Mouse (Mus musculus): ENCODE measurements at regions not wholly inside any gene's neighbourhood (a gene's known extent, or its start where the extent isn't known, plus 50 kb on each side); places are given as distances from the start of the nearest gene placed in this dataset.

GRCm38 (mm10) chr4:56084205-56084604, 551.9 kb upstream of the Klf4 start:
- no peak for ATAC-seq (ENCODE audit: insufficient number of reproducible peaks, low FRiP score, low TSS enrichment, low read depth)

GRCm38 (mm10) chr4:56082411-56082810, 550.1 kb upstream of the Klf4 start:
- H3K9ac ChIP-seq (ENCODE audit: low read length): no peak overlapping the region
- WGBS: 79% methylated on average over 5 of the region's 5 CpGs
- ATAC-seq (ENCODE audit: insufficient number of reproducible peaks, low FRiP score, low TSS enrichment, low read depth) (no peak), DNase-seq (ENCODE audit: low spot score) (no peak)
- no peaks in the 10 kb centered on the region for H3K4me1 ChIP-seq (ENCODE audit: control insufficient read depth, insufficient read depth, low read length)
- H3K27ac ChIP-seq (replicated peaks; ENCODE audit: low read depth, low read length): no peak overlapping the region
- H3K4me2 ChIP-seq (ENCODE audit: low read depth, severe bottlenecking): no peak overlapping the region
- no peaks in the 10 kb centered on the region for H3K27me3 ChIP-seq (ENCODE audit: control insufficient read depth, insufficient read depth, low read length)
- no peaks in the 10 kb centered on the region for H3K9me3 ChIP-seq (ENCODE audit: control insufficient read depth, low read length)
- H3K4me3 ChIP-seq (ENCODE audit: low read depth, low read length): no peak overlapping the region
- no peaks in the 10 kb centered on the region for H3K36me3 ChIP-seq (ENCODE audit: control insufficient read depth, insufficient read depth, low read length)

More at GRCm38 (mm10) chr4:56084205-56084604, 551.9 kb upstream of the Klf4 start:
- Histone ChIP-seq H3K9me3 (ENCODE audit: control insufficient read depth, low read length) (no peaks in the 10 kb centered on the region), H3K9ac (ENCODE audit: low read length) (no peak overlapping the region), H3K4me2 (ENCODE audit: low read depth, severe bottlenecking) (no peak overlapping the region), H3K4me1 (ENCODE audit: control insufficient read depth, insufficient read depth, low read length) (no peaks in the 10 kb centered on the region), H3K27ac (replicated peaks; ENCODE audit: low read depth, low read length) (no peak overlapping the region), H3K36me3 (ENCODE audit: control insufficient read depth, insufficient read depth, low read length) (no peaks in the 10 kb centered on the region), H3K4me3 (ENCODE audit: low read depth, low read length) (no peak overlapping the region), H3K27me3 (ENCODE audit: control insufficient read depth, insufficient read depth, low read length) (no peaks in the 10 kb centered on the region)
- DNase-seq (ENCODE audit: low spot score): no peak
- WGBS: 83% methylated on average over 1 of the region's 1 CpGs

- DNase-seq (ENCODE audit: low spot score): no peak
- Histone ChIP-seq H3K4me2 (ENCODE audit: low read depth, severe bottlenecking) (no peak overlapping the region), H3K4me3 (ENCODE audit: low read depth, low read length) (no peak overlapping the region), H3K27me3 (ENCODE audit: control insufficient read depth, insufficient read depth, low read length) (no peaks in the 10 kb centered on the region), H3K36me3 (ENCODE audit: control insufficient read depth, insufficient read depth, low read length) (no peaks in the 10 kb centered on the region), H3K4me1 (ENCODE audit: control insufficient read depth, insufficient read depth, low read length) (no peaks in the 10 kb centered on the region), H3K9ac (ENCODE audit: low read length) (no peak overlapping the region), H3K27ac (replicated peaks; ENCODE audit: low read depth, low read length) (no peak overlapping the region), H3K9me3 (ENCODE audit: control insufficient read depth, low read length) (no peaks in the 10 kb centered on the region)
- ATAC-seq (ENCODE audit: insufficient number of reproducible peaks, low FRiP score, low TSS enrichment, low read depth): no peak
- WGBS: 57% methylated on average over 3 of the region's 3 CpGs
These were observed 548.7 kb upstream of the Klf4 start for GRCm38 (mm10) chr4:56080960-56081359.

GRCm38 (mm10) chr4:56070664-56071334, 538.5 kb upstream of the Klf4 start:
- Histone ChIP-seq H3K4me2 (ENCODE audit: low read depth, severe bottlenecking) (no peak overlapping the region), H3K36me3 (ENCODE audit: control insufficient read depth, insufficient read depth, low read length) (no peaks in the 10 kb centered on the region), H3K27me3 (ENCODE audit: control insufficient read depth, insufficient read depth, low read length) (no peaks in the 10 kb centered on the region), H3K27ac (replicated peaks; ENCODE audit: low read depth, low read length) (no peak overlapping the region), H3K4me3 (ENCODE audit: low read depth, low read length) (no peak overlapping the region), H3K4me1 (ENCODE audit: control insufficient read depth, insufficient read depth, low read length) (no peaks in the 10 kb centered on the region), H3K9me3 (ENCODE audit: control insufficient read depth, low read length) (no peaks in the 10 kb centered on the region), H3K9ac (ENCODE audit: low read length) (no peak overlapping the region)
- ATAC-seq (ENCODE audit: insufficient number of reproducible peaks, low FRiP score, low TSS enrichment, low read depth) (no peak), DNase-seq (ENCODE audit: low spot score) (no peak)
- WGBS: 88% methylated on average over 6 of the region's 6 CpGs

- Histone ChIP-seq H3K27ac (replicated peaks; ENCODE audit: low read depth, low read length) (no peak overlapping the region), H3K4me1 (ENCODE audit: control insufficient read depth, insufficient read depth, low read length) (no peaks in the 10 kb centered on the region), H3K4me3 (ENCODE audit: low read depth, low read length) (no peak overlapping the region), H3K36me3 (ENCODE audit: control insufficient read depth, insufficient read depth, low read length) (no peaks in the 10 kb centered on the region), H3K9me3 (ENCODE audit: control insufficient read depth, low read length) (no peaks in the 10 kb centered on the region), H3K4me2 (ENCODE audit: low read depth, severe bottlenecking) (no peak overlapping the region), H3K9ac (ENCODE audit: low read length) (no peak overlapping the region), H3K27me3 (ENCODE audit: control insufficient read depth, insufficient read depth, low read length) (no peaks in the 10 kb centered on the region)
- WGBS: 89% methylated on average over 4 of the region's 4 CpGs
- DNase-seq (ENCODE audit: low spot score): no peak
- ATAC-seq (ENCODE audit: insufficient number of reproducible peaks, low FRiP score, low TSS enrichment, low read depth): no peak
These were observed 536.6 kb upstream of the Klf4 start for GRCm38 (mm10) chr4:56068859-56069258.

- no peaks in the 10 kb centered on the region for H3K27me3 ChIP-seq (ENCODE audit: control insufficient read depth, insufficient read depth, low read length)
- no peak overlapping the region for H3K4me3 ChIP-seq (ENCODE audit: low read depth, low read length)
- no peak overlapping the region for H3K27ac ChIP-seq (replicated peaks; ENCODE audit: low read depth, low read length)
- no peaks in the 10 kb centered on the region for H3K36me3 ChIP-seq (ENCODE audit: control insufficient read depth, insufficient read depth, low read length)
- H3K4me1 ChIP-seq (ENCODE audit: control insufficient read depth, insufficient read depth, low read length): no peaks in the 10 kb centered on the region
- 90% methylated on average over 4 of the region's 4 CpGs for WGBS
- no peak overlapping the region for H3K4me2 ChIP-seq (ENCODE audit: low read depth, severe bottlenecking)
- ATAC-seq (ENCODE audit: insufficient number of reproducible peaks, low FRiP score, low TSS enrichment, low read depth) (no peak), DNase-seq (ENCODE audit: low spot score) (no peak)
- H3K9ac ChIP-seq (ENCODE audit: low read length): no peak overlapping the region
- H3K9me3 ChIP-seq (ENCODE audit: control insufficient read depth, low read length): no peaks in the 10 kb centered on the region
These were observed 532.4 kb upstream of the Klf4 start for GRCm38 (mm10) chr4:56064657-56065056.

- Histone ChIP-seq H3K4me1 (ENCODE audit: control insufficient read depth, insufficient read depth, low read length) (no peaks in the 10 kb centered on the region), H3K9ac (ENCODE audit: low read length) (no peak overlapping the region), H3K36me3 (ENCODE audit: control insufficient read depth, insufficient read depth, low read length) (no peaks in the 10 kb centered on the region), H3K27me3 (ENCODE audit: control insufficient read depth, insufficient read depth, low read length) (no peaks in the 10 kb centered on the region), H3K4me3 (ENCODE audit: low read depth, low read length) (no peak overlapping the region), H3K9me3 (ENCODE audit: control insufficient read depth, low read length) (no peaks in the 10 kb centered on the region), H3K4me2 (ENCODE audit: low read depth, severe bottlenecking) (no peak overlapping the region), H3K27ac (replicated peaks; ENCODE audit: low read depth, low read length) (no peak overlapping the region)
- WGBS: 33% methylated on average over 6 of the region's 6 CpGs
- no peak for DNase-seq (ENCODE audit: low spot score)
- ATAC-seq (ENCODE audit: insufficient number of reproducible peaks, low FRiP score, low TSS enrichment, low read depth): no peak
These were observed 519.6 kb upstream of the Klf4 start for GRCm38 (mm10) chr4:56051792-56052380.

- H3K9me3 ChIP-seq (ENCODE audit: control insufficient read depth, low read length): no peaks in the 10 kb centered on the region
- no peak overlapping the region for H3K4me3 ChIP-seq (ENCODE audit: low read depth, low read length)
- ATAC-seq (ENCODE audit: insufficient number of reproducible peaks, low FRiP score, low TSS enrichment, low read depth) (no peak), DNase-seq (ENCODE audit: low spot score) (no peak)
- H3K9ac ChIP-seq (ENCODE audit: low read length): no peak overlapping the region
- H3K36me3 ChIP-seq (ENCODE audit: control insufficient read depth, insufficient read depth, low read length): no peaks in the 10 kb centered on the region
- H3K27me3 ChIP-seq (ENCODE audit: control insufficient read depth, insufficient read depth, low read length): no peaks in the 10 kb centered on the region
- H3K27ac ChIP-seq (replicated peaks; ENCODE audit: low read depth, low read length): no peak overlapping the region
- H3K4me1 ChIP-seq (ENCODE audit: control insufficient read depth, insufficient read depth, low read length): no peaks in the 10 kb centered on the region
- 97% methylated on average over 4 of the region's 4 CpGs for WGBS
- no peak overlapping the region for H3K4me2 ChIP-seq (ENCODE audit: low read depth, severe bottlenecking)
These were observed 507.1 kb upstream of the Klf4 start for GRCm38 (mm10) chr4:56039327-56039726.

GRCm38 (mm10) chr4:56036334-56036733, 504.1 kb upstream of the Klf4 start:
- H3K4me1 ChIP-seq (ENCODE audit: control insufficient read depth, insufficient read depth, low read length): no peaks in the 10 kb centered on the region
- H3K9me3 ChIP-seq (ENCODE audit: control insufficient read depth, low read length): no peaks in the 10 kb centered on the region
- H3K36me3 ChIP-seq (ENCODE audit: control insufficient read depth, insufficient read depth, low read length): no peaks in the 10 kb centered on the region
- WGBS: 89% methylated on average over 6 of the region's 6 CpGs
- H3K27ac ChIP-seq (replicated peaks; ENCODE audit: low read depth, low read length): no peak overlapping the region
- no peak overlapping the region for H3K9ac ChIP-seq (ENCODE audit: low read length)
- no peak for ATAC-seq (ENCODE audit: insufficient number of reproducible peaks, low FRiP score, low TSS enrichment, low read depth)
- H3K4me2 ChIP-seq (ENCODE audit: low read depth, severe bottlenecking): no peak overlapping the region
- no peaks in the 10 kb centered on the region for H3K27me3 ChIP-seq (ENCODE audit: control insufficient read depth, insufficient read depth, low read length)
- no peak for DNase-seq (ENCODE audit: low spot score)
- no peak overlapping the region for H3K4me3 ChIP-seq (ENCODE audit: low read depth, low read length)

All from limb, embryonic 11.5 days (tissue).